Mouse (Mus musculus) cerebellum, postnatal 4 days (tissue): ENCODE data around the gene Anks1.

Experiments
- DNase-seq, 2 experiments: peaks; one replicate each; pipeline ENCODE4 v3.0.0; 2022; ENCODE audit warnings: low spot score in 2 of 2, mixed read lengths in 1 of 2

Gene Anks1

DNA sequence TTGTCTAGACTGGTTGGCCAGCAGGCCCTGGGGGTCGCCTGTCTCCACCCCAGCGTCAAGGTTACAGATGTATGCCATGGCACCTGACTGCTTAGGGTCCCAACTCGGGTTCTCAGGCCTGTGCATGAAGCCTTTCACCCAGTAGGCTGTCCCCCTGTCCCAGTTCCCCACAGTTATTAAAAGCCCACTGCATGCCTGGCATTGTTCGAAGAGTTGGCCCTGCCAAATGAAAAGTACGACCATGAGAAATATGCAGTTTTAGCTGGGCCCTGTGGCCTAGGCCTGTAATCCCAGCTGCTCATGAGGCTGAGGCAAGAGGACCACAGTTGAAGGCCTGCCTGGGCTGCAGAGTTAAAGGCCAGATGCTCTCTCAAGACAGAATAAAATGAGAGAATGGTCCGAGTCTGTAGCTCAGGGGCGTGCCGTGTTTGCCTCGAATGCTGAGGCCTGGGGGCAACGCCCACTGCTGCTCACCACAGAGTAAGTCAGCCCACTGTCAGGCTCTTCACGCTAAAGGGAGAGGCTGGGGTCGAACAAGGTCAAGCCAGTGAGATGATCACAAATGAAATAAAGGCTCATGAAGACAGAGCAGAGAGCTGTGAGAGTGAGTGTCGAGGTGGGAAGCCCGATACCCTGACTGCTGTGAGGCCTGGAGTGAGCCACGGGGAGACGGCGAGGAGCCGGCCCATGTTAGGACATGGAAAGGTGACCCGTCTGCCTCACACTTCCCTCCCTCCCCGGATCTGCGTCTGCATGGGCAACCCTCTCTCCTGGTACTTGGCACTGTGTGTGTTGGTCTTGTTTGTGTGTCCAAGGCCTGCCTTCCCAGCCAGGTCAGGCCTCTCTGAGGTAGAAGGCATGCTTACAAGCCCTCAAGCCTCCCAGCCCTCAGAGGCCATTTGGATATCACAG is 110.9 kb downstream of the Anks1 start:
- no peak for DNase-seq

DNA sequence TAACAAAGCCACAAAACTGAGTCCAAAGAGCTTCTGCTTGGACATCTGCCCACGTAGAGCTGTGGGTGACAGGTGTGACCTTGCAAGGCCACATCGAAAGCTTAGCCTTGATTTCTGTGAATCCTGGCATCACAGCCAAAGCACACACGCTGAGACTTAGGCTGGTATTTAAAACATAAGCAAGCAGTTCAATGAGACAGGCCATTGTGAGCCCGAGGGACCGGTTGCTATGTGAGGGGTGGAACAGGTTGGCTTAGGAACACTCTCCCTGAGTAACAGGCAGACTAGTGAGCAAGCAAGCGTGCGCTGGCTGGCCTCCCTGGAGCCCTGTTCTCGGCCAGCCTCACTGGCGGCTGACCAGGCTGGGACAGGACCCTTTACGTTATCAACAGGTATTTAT is 112.8 kb downstream of the Anks1 start:
- DNase-seq, result no peak

DNA sequence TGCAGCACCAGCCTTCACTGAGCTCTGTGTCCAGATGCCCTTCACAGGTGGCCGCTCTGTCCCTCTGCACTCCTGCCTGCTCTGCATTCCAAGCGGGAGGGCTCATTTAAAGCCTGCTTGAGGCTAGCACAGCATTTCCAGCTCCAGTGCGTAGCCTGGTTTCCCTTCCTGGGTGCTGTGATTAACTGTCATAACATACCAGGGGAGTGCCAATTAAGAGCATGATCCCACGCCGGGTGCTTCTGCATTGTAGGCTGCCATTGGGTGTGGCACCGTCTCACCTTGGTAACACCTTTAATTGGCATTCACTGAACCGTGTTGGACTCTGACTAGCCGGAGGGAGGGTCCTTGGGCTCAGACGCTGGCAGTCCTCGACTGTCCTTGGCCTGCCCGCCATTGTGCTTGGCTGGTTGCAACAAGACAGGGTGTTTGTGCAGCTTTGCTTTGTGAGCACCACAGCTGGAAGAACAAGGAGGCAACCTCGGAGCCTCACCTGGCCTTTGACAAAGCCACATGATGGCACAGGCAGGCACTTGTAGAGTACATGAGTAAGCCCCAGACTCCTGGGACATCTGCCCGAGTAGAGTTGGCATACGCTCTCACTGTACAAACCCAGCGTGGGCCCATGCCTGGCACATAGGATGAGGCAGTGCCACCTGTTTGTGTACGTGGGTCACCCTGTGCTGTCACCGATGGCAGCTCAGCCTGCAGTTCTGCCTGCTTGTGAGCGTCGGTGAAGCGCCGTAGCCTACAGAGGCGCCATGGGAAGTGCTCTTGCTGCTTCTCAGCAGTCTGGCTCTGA is 113.9 kb downstream of the Anks1 start:
- DNase-seq, result no peak

DNA sequence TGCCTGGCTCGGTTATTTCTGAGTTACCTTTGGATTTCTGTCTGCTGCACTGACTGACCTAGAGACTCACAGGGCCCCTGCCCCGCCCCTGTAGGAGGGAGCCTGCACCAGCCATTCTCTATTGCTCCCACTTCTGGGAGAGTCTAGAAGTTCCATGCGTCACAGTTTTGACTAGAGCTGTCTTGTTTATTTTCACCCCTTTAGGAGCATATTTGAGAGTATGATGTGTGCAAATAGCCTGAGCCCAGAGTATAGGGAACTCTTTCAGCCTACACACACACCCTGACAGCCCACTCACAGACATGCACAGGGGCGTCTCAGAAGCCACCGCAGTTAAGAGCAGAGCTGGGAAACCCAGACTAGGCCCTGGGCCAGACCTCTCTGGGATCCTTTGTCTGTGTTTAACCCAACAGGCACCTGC is 116.4 kb downstream of the Anks1 start:
- no peak for DNase-seq

DNA sequence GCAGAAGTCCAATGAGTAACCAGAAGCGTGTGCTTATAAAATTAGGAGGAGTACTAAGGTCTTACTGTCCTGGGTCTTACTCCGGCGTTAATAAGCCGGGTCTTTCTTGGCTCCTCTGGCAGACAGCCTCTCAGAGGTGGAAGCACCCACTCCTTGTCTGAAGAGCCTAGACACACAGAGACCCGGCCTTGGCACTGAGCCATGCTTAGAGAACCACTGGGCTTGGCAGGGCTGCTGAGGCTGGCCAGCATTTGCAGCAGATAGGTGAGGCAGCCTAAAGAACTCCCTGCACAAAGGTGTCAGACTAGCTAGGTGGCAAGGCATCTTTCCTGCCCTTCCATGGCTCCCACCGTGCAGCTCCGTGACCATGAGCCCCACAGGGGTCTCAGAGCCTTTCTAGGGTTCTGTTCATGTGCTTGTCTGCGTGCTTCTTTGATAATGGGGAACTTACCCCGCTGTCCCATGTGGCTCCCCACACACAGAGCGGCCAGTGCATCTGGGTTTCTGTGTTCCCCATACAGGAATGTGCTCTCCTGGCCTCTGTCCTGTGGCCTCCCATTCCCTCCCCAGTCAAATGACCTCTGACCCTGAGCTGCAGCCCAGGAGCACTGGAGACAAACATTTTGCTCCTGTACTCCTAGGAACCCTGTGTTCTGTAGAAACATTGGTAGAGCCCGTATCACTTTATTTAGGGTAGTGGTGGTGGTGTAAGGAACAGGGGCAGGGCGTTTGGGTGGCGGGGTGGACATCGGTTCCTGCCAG is 117.2 kb downstream of the Anks1 start:
- no peak for DNase-seq

DNA sequence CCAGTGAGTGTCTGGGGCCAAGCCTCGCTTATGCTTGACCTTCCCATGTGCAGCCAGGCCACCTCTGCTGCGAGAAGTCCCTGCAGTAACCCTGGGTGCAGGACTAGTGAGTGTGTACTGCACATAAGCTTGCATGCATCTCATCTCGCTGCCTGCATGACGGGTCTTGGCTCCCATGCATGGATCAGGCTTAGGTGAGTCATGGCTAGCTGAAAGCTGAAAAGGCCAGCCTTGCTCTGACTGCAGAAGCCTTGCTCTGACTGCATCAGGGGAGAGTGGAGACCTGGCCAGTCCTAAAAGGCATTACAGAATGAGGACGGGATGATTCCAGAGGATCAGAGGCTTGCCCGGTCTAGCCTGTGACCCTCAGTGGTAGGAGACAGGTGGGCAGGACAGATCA is 118.1 kb downstream of the Anks1 start:
- DNase-seq, result no peak

DNA sequence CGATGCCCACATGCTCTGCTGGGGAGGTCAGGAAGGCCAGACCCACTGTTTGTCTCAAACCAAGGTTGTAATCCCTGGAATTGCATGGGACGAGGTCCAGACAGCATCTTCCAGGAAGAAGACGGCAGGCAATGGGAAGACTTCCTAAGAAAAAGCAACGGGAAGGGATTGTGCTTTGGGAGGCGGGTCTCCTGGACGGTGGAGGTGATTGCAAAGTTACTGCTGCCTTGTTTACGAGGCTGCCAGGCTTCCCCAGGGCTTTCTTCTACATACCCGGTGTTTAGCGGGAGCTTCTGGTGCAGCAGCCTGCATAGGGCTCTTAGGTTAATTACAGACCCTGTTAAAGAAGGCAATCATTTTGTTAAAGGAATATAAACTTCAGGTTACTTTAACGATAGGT is 119.1 kb downstream of the Anks1 start:
- no peak for DNase-seq

DNA sequence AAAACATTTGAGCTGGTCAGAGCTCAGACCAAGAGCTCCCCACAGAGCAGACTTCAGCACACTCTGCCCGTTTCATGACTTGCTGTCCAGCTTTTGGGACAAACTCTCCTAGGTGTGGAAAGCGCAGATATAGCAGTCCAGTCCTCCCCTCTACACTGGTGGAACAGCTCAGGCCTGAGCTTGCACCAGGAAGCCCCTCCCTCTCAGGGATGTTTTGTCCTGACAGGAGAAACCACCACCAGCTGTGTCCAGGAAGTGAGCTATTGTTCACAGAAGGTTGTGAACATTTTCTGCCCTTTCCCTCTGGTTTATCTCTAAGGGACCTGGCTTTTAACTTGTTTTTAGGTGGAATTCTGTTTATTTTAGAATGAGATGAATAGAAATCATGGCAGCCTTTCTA is 120.2 kb downstream of the Anks1 start:
- DNase-seq, result no peak

DNA sequence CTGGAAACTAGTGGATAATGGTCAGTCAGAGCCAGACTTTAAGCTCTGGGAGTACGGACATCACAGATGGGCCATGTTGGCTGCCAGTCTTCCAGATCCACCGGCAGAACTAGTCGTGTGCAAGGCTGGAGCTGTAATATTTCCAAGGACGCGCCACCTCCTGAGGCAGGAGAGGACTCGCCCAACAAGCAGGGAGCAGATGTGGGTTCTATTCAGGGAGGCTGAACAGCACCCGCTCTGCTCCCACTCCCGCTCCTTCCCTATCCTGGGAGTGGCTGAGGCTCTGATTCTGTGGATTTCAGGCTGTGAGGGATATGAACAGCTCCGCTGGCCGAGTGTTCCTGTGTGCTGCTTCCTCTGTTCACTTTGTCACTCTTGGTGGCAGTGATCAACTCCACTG is 121.3 kb downstream of the Anks1 start:
- no peak for DNase-seq

DNA sequence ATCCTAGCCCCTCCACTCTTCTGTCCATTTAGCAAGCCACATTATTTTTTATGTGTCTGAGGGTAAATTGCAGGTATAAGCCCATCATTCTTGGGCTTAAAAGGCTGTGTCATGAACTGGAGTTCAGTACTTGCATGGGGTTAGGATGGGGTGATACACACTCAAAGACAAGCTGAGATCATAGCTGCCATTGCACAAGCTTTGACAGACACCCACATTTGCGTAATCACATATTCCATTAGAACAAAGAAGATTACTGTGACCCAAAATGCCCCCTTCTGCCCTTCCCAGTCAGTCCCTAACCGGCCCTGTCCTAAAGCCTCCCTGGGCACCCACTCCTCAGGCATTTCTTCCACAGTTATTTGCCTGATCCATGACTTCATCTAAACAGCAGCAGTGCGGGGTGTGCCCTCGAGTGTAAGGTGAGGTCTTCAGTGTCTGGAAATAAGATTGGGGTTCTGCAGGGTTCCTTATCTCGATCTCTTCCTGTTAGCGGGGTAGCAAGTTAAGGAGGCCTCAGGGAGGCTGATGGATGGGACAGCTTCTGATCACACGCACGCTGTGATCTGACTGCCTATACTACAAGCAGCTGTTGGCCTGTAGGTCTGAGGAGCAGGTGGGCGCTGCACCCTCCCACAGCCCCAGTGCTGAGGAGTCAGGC is 122.3 kb downstream of the Anks1 start:
- DNase-seq, result no peak

DNA sequence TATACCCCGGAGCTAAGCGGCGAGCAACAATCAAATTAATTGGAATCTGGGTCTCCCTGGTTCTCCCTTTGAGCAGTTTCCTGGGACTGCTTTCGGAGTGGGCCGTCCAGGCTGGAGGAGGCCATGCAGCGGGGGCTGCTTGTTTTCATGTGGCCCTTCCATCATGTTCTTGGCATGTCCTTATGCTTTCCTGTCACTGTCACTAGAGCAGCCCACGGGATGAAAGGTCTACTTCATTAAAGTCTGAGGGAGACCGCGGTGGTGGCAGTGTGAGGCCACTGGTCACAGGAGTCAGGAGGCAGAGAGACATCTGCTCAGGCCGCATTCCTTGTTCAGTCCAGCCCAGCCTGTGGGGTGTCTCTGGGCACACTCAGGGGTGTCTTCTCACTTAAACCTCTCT is 123.1 kb downstream of the Anks1 start:
- DNase-seq, result no peak

DNA sequence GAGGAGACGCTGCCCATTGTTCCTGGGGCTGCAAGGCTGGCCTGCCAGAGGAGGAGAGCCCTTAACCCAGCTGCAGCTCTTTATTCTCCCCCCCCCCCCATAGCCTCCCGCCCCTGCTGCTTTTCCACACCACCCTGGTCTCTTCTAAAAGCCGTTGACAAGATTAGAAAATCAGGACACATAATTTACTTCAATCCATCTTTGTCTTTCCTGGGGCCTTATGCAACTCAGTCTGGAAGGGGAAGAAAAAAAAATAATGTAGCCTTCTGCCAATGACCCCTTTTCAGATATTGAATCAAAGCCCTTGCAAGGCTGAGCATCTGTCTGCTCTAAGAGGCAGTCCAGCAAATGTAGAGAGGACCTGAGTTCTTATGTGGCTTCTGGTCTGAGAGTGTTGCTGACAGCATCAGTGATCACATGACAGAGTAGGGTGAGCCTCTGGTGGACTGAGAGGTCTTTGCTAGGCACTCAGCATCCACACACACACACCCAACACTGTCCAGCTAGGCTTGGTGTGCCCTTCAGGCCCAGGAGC is 124.0 kb downstream of the Anks1 start:
- DNase-seq, result no peak

DNA sequence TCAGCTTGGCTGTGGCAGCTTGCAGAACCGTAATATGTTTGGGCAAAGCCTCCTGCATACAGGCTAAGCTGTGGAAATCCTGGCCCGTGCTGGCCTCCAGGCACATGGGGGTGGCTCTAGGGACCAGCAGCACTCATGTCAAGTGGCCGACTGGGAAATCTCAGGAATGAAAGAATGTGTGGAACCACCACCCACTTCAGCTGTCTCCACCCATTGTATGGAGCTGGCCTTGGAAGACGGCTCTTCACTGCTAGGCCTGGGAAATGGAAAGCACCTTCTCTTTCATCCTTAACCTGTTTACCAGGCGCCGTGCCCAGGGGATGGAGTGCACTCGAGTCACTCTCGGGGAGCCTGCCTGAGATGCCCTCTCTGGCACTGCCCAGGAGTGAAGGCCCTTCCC is 125.9 kb downstream of the Anks1 start:
- no peak for DNase-seq

DNA sequence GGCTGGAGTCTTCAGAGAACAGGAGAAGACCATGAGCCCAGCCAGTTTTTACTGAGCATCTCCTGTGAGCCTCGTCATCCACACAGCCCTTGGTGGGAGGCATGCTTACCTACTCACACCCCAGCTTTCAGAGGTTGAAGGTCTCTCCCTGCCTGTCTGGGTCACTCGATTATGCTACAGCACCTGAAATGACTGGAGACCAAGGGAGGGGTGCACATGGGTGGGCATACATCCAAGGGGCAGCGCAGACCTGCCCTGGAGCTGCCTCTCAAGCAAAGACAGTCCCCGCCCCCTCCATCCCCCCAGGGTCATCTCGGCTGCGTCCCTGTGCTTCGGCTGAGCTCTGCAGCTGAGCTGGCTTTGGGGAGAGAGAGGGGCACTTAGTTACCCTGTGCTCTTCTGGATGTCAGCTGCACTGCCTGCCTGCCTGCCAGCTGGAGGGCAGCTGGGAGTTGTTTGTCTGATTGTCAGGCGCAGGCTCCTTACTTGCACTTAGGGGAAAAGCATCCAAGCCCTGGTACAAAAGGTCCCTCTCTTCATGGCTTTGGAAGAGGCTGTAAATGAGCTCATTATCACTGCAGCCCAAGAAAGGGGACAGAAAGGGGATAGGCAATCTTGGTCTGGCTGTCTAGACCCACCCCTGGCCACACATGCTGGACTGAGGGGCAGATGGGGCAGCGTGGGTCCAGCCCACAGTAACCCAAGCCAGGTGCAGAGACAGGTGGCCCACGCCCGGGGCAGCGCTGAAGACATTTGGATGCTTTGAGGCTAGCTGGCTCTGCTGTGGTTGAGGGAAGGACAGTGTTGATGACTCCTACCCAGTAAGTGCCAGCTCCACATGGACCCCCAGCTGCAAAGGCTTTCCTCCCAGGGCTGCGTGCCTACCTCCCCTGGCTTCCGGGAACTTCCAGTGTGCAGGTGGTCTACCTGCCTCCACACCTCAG is 128.0 kb downstream of the Anks1 start:
- peak in 1 of 2 experiments; percentile 41 for DNase-seq

DNA sequence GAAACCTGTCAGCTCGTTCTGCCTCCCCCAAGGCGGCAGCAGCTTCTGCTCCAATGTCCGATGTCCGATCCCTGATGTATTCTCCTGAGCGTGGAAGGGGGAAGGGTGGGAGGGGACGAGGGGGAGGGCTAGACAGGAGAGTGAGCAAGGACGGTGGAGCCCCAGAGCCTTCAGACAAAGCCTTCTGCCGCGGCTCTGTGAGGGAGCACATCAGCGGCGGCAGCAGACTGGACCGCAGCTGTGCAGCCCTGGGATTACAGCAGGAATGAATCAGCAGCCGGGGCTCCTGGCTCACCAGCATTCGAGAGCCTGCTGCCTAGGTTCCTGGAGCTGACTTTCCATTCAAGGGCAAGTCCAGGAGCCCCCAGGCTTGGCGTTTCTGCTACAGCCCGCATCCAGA is 131.5 kb downstream of the Anks1 start:
- DNase-seq, result no peak

DNA sequence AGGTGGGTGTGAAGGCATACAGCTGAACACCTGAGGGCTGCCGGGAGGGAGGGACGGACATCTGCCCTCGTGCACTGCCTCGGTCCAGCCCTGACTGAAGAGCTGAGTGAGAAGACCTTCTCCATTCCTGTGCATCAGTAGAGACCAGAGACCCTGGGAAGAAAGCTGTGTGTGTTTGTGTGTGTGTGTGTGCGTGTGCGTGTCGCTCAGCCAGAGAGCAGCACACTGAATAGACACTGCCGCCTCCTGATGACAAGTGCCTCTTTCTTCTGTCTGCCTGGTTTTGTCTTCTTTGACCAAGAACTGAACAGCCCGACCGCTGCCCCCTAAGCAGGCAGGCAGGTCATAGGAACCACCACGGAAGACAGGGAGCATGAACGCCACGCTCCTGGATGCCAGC is 132.2 kb downstream of the Anks1 start:
- no peak for DNase-seq

DNA sequence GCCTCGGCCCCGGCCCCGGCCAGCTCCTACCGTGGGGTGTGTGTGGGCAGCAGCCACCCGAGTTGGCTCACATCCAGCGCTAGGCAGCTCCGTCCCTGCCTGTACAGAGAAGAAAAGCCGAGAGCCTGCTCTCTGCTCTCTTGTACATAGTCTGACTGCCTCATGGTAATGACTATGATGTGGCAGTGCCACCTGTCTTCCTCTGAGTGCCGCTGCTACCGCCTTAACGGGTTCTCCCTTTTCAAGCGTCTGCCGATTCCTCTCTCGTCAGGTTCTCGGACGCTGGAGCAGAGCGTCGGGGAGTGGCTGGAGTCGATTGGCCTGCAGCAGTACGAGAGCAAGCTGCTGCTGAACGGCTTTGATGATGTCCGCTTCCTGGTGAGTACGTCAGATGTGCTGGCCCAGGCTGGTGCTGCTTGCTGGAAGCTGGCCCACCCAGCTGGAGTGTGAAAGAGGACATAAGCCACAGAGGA is 133.2 kb downstream of the Anks1 start:
- DNase-seq, result peak; percentile 39 to 56

DNA sequence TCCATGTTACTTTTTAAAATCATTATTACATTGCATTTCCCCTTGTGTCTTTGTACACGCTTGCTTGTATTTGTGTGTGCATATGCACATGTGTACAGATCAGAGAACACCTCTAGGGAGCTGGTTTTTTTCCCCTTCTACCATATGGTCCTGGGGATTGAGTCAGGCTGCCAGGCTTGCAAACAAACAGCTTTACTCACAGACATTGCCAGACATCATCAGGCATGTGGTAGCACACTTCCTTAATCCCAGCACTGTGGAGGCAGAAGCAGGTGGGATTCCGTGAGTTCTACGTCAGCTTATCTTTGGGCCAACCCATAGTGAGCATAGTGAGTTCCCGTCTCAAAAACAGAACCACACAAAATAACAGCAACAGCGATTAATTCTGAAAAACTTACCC is 137.9 kb downstream of the Anks1 start:
- DNase-seq, result no peak

DNA sequence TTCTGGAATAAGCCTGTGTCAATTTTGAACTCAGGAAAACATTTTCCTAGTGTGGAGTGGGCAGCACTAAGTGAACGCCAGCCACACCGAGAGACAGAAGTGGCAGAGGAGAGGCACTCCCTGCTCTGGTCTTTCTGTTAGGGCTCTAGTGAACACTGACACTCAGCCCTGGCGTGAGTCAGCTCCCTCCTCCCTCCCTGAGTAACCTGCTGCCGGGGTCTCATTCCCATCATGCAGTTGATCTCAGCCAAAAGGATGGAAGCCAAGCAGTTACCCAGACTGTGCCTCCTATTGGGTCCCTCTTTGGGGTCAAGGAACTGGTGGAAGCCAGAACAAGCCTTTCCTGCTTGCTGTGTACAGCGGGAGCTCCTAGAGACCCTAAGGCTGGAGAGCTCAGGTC is 138.4 kb downstream of the Anks1 start:
- no peak for DNase-seq

DNA sequence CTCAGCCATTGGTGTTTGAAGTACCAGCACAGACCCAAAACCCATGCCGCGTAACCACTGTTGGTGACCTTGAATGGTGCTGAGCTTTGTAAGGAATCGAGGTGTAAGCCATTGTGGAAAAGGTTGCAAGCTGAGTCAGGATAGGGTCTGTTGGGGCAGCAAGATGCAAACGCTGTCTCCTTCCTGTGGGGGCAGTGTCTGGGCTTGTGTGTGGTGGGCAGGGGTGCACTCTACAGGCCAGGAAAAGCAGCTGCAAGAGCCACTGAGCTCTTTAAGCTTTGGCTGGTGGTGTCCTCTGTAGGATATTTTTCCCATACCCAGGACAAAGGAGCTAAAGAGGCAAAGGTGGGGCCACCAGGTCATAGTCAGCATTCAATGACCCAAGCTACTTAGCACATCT is 139.3 kb downstream of the Anks1 start:
- DNase-seq, result no peak
